Mouse (Mus musculus): ENCODE measurements around the gene Rnf217. TPM values are rescaled to one million over a fixed set of nuclear protein-coding genes. Genes with fewer than 3 reads are reported as not detected.

The Rnf217 gene
- polyA plus RNA-seq, 1 experiment = 3.1 TPM

DNA sequence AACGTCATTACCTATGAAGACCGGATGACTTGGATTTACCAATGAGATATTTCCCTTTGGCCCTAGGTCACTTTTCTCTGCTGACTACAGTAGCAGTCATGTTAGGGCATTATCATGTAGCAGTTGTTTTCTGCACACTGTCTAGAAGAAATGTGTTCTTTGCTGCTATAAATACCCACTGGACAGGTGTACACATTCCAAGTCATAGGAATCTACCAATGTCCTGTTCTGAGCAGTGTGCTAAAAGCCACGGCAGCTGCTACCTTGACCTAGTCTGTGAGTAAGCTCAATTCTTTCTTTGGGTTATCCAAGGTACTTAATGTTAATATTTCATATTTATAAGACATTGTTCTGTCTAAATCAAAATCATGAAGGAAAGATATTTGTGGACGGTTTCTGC is 5.1 kb downstream of the Rnf217 start:
- H3K27ac ChIP-seq (ENCODE audit: insufficient read depth, low read depth, low read length) = no peak overlapping the region
- H3K4me1 ChIP-seq (ENCODE audit: control insufficient read depth, insufficient read depth, low read length) = peaks cover 5% of the 10 kb centered on the region; the same call in 1 of the 2 replicates
- TF ChIP-seq CTCF (IDR thresholded peaks at IDR 0.05; ENCODE audit: low read depth, low read length) (no peak), POLR2A (IDR thresholded peaks at IDR 0.05; ENCODE audit: borderline replicate concordance, low read depth, low read length) (no peak)
- H3K4me3 ChIP-seq (ENCODE audit: insufficient read depth, low read length) = no peak overlapping the region

DNA sequence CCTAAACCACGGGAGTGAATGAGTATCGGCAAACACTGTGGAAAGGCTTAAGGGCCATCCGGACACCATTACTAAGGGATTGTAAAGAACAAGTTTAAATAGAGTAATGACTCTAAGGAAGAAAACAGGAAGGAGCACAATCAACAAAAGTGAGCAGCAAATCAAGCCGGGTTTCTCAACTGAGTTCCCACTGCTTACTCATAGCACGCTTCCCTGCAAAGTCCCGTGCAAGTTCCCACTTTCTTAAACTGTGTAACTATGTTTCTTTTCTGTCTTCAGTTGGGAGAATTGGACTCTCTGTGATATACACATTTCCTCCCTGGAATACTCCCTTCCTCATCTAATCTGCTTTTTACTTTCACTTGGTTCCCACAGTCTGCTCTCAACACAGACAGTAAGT is 8.9 kb downstream of the Rnf217 start:
- Histone ChIP-seq H3K4me3 (ENCODE audit: insufficient read depth, low read length) (no peak overlapping the region), H3K4me1 (ENCODE audit: control insufficient read depth, insufficient read depth, low read length) (peaks cover 4% of the 10 kb centered on the region; the same call in 1 of the 2 replicates), H3K27ac (ENCODE audit: insufficient read depth, low read depth, low read length) (no peak overlapping the region)
- TF ChIP-seq POLR2A (IDR thresholded peaks at IDR 0.05; ENCODE audit: borderline replicate concordance, low read depth, low read length) (no peak), CTCF (IDR thresholded peaks at IDR 0.05; ENCODE audit: low read depth, low read length) (no peak)

DNA sequence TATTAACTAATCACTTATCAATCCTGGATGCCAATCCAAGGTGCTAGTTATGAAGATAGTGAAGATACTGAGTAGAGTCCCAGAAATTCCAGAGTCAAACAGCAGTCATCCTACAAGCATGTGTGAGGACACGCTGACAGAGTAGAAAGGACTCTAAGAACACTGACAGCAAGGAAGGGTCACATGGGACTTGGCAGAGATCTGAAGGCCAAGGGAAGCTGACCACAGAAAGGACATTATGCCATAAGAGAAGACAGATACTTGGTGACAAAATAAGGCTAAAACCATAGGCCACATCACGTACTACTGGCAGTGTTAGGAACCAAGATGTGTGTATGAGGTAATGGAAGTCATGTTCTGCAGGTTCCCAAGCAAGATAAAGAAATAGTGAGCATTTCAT is 11.1 kb downstream of the Rnf217 start:
- Histone ChIP-seq H3K4me3 (ENCODE audit: insufficient read depth, low read length) (no peak overlapping the region), H3K27ac (ENCODE audit: insufficient read depth, low read depth, low read length) (no peak overlapping the region), H3K4me1 (ENCODE audit: control insufficient read depth, insufficient read depth, low read length) (peaks cover 4% of the 10 kb centered on the region; the same call in 1 of the 2 replicates)
- no peak for TF ChIP-seq CTCF (IDR thresholded peaks at IDR 0.05; ENCODE audit: low read depth, low read length)
- no peak for TF ChIP-seq POLR2A (IDR thresholded peaks at IDR 0.05; ENCODE audit: borderline replicate concordance, low read depth, low read length)

DNA sequence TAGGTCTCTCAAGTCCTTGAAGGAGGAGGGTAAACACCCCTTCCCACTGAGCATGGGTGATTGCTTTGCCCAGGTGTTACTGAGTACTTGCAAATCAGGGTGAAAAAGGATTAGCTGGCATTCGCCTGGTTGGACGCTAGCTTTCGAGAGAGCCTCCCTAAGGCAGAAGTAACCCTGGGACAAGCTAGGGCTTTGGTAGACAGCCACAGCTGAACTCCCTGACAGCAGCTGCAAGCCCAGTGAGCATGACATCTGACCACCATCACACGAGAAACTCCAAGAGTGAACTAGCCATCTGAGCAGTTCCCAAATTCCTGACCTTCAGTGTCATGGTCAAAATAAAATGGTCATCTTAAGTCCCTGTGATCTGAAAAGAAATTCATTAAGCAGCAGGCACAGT is 12.2 kb downstream of the Rnf217 start:
- Histone ChIP-seq H3K4me3 (ENCODE audit: insufficient read depth, low read length) (no peak overlapping the region), H3K4me1 (ENCODE audit: control insufficient read depth, insufficient read depth, low read length) (peaks cover 4% of the 10 kb centered on the region; the same call in 1 of the 2 replicates), H3K27ac (ENCODE audit: insufficient read depth, low read depth, low read length) (no peak overlapping the region)
- TF ChIP-seq CTCF (IDR thresholded peaks at IDR 0.05; ENCODE audit: low read depth, low read length) (no peak), POLR2A (IDR thresholded peaks at IDR 0.05; ENCODE audit: borderline replicate concordance, low read depth, low read length) (no peak)

DNA sequence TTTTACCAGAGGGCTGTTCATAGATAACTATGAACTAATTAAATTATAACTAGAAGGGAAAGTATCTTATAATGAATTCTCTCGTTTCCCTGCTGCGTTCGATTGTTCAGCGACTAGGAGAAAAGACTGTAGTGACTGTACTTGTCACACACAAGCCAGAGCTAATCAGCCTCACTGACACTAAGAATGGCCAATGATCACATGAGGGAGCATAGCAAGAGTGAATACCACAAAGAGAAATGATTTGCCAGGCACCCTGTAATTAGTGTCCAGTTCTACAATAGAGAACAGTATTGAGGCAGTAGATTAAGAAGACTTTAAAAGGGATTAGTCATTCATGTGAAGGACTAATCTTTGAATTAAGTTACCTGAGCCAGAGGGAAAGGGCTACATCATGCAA is 13.7 kb downstream of the Rnf217 start:
- Histone ChIP-seq H3K4me3 (ENCODE audit: insufficient read depth, low read length) (no peak overlapping the region), H3K27ac (ENCODE audit: insufficient read depth, low read depth, low read length) (no peak overlapping the region), H3K4me1 (ENCODE audit: control insufficient read depth, insufficient read depth, low read length) (peaks cover 4% of the 10 kb centered on the region; the same call in 1 of the 2 replicates)
- no peak for TF ChIP-seq CTCF (IDR thresholded peaks at IDR 0.05; ENCODE audit: low read depth, low read length)
- TF ChIP-seq POLR2A (IDR thresholded peaks at IDR 0.05; ENCODE audit: borderline replicate concordance, low read depth, low read length) = no peak

DNA sequence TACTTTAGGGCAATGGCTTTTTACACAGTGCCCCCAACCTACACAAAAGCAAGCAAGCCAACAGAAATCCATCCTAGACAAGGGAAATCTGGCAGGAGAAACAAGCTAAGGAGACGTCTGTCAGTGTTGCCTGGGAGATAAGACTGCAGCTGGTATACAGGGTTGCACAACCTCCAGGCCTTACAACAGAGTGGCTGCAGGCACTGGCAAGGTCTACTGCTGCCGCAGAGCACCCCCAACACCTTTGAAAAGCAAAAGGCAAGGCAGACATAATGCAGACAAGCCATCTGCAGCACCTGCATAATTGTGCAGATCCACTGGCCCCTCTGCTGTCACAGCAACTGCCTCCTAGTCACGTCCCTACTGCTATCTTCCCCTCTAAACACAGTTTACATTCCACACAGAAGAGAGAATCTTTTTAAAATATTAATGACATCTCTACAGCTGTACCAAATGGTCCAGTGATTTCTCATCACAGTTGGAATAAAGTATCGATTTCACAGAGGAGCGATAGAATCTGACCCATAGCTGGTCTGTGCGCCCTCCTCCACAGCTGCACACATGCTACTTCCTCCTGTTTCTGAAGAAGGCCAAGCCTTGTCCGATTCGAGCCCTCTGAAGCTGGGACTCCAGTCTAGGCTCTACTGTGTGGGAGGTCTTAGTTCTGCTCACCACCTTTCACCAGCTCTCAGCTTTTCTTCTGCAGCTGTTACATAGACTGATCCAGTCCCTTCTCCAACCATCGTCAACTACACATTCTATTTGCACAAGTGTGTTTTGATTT is 16.1 kb downstream of the Rnf217 start:
- TF ChIP-seq POLR2A (IDR thresholded peaks at IDR 0.05; ENCODE audit: borderline replicate concordance, low read depth, low read length) (no peak), CTCF (IDR thresholded peaks at IDR 0.05; ENCODE audit: low read depth, low read length) (no peak)
- Histone ChIP-seq H3K4me3 (ENCODE audit: insufficient read depth, low read length) (no peak overlapping the region), H3K4me1 (ENCODE audit: control insufficient read depth, insufficient read depth, low read length) (no peaks in the 10 kb centered on the region), H3K27ac (ENCODE audit: insufficient read depth, low read depth, low read length) (no peak overlapping the region)

DNA sequence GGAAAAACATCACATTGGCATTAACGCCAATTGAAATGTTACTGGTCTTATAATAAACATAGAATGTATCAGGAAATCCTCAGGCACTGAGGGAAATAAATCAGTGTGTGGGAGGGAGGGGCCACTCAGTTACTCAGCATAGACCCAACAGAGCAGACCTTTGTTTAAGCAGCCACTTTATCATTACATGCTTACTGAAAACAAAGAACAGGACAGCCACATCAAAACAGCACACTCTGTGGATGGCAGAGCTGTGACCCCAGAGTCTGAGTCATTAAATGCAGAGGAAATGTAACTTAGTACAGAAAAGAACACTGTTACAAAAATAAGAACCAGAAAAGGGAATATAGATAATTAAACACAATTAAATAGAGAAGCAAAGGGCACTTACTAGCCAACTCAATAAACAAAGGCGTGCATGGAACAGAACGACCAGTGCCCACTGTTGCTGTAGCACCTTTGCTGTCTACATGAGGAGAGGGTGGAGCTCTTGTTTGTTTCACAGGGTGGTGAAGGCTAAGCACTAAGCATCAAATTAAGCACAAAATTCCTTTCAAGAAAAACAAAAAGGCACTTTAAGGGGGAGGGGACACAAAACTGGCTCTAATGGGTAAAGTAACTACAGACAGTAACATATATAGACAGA is 16.8 kb downstream of the Rnf217 start:
- TF ChIP-seq CTCF (IDR thresholded peaks at IDR 0.05; ENCODE audit: low read depth, low read length) (no peak), POLR2A (IDR thresholded peaks at IDR 0.05; ENCODE audit: borderline replicate concordance, low read depth, low read length) (no peak)
- no peaks in the 10 kb centered on the region for H3K4me1 ChIP-seq (ENCODE audit: control insufficient read depth, insufficient read depth, low read length)
- H3K27ac ChIP-seq (ENCODE audit: insufficient read depth, low read depth, low read length) = no peak overlapping the region
- H3K4me3 ChIP-seq (ENCODE audit: insufficient read depth, low read length) = no peak overlapping the region

DNA sequence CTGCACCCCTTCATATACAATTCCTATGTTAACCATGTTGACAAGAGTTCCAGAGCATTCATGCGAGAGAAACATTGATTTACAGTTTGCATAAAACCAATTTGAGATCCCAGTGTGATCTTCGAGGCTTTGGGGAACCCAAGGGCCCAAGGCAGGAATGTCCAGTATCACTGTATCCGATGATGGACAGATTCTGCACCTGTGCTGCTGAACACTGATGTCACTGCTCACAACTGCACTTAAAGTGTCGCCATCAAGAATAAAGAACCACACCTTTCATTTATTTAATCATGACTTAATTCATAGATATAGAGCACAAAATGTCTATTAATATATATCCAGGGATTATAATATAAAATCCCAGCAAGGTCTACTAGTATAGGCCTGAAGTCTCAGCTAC is 28.3 kb downstream of the Rnf217 start:
- Histone ChIP-seq H3K27ac (ENCODE audit: insufficient read depth, low read depth, low read length) (no peak overlapping the region), H3K4me1 (ENCODE audit: control insufficient read depth, insufficient read depth, low read length) (no peaks in the 10 kb centered on the region), H3K4me3 (ENCODE audit: insufficient read depth, low read length) (no peak overlapping the region)
- TF ChIP-seq POLR2A (IDR thresholded peaks at IDR 0.05; ENCODE audit: borderline replicate concordance, low read depth, low read length) (no peak), CTCF (IDR thresholded peaks at IDR 0.05; ENCODE audit: low read depth, low read length) (no peak)

DNA sequence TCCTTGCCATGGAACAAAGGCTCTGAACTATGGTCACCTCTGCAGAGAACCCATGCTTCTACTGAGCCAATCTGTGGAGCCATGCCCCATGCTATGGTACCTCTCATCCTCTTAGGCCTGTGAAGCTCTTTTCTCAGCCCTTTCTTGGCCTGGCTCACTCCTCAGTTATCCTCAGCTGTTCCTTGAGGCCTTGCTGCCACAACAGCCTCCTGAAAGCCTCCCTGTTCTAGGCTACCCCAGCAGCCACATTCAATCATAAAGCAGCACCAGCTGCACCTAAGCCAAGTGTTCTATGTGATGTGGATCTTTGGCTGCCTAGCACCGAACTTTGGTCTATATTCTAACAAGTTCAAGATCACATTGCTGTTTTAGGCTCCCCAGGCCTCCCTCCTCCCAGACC is 28.9 kb downstream of the Rnf217 start:
- Histone ChIP-seq H3K27ac (ENCODE audit: insufficient read depth, low read depth, low read length) (no peak overlapping the region), H3K4me1 (ENCODE audit: control insufficient read depth, insufficient read depth, low read length) (no peaks in the 10 kb centered on the region), H3K4me3 (ENCODE audit: insufficient read depth, low read length) (no peak overlapping the region)
- TF ChIP-seq CTCF (IDR thresholded peaks at IDR 0.05; ENCODE audit: low read depth, low read length) = no peak
- TF ChIP-seq POLR2A (IDR thresholded peaks at IDR 0.05; ENCODE audit: borderline replicate concordance, low read depth, low read length) = no peak

DNA sequence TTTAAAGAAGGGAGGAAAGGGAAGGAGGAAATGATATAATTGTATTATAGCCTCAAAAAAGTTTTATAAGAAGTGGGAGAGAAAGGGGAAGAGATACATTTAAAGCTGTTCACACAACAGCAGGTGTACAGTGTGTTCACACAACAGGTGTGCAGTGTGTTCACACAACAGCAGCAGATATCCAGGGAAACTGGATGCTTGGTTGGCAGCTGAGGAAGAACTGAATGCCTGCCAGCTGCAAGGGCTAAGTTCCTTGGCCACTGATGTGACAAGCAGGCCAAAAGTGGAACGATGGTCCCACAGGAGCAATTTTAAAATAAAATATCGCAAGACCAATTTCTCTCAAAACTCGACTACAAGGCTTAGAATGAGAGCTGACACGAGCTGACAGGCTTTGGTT is 35.7 kb downstream of the Rnf217 start:
- H3K4me3 ChIP-seq (ENCODE audit: insufficient read depth, low read length) = no peak overlapping the region
- H3K27ac ChIP-seq (ENCODE audit: insufficient read depth, low read depth, low read length) = no peak overlapping the region
- no peak for TF ChIP-seq POLR2A (IDR thresholded peaks at IDR 0.05; ENCODE audit: borderline replicate concordance, low read depth, low read length)
- TF ChIP-seq CTCF (IDR thresholded peaks at IDR 0.05; ENCODE audit: low read depth, low read length) = no peak
- no peaks in the 10 kb centered on the region for H3K4me1 ChIP-seq (ENCODE audit: control insufficient read depth, insufficient read depth, low read length)

Data from bone marrow macrophage, adult 2 months (primary cell).